Mouse (Mus musculus): Measurements from ENCODE around the gene Vldlr. TPM values are rescaled to one million over a fixed set of nuclear protein-coding genes. Genes with fewer than 3 reads are reported as not detected.

Vldlr gene
- total and polyA plus RNA-seq, 3 experiments, result not detected

GRCm38 (mm10) chr19:27210991-27211390, 5.3 kb upstream of the Vldlr start:
- no peak for DNase-seq (ENCODE audit: low read depth, low spot score)
- no peak overlapping the region for H3K27ac ChIP-seq (ENCODE audit: control insufficient read depth, low read depth, low read length)
- no peak for TF ChIP-seq GABPA (IDR thresholded peaks at IDR 0.05; ENCODE audit: low read depth, low read length)
- TF ChIP-seq MAX (IDR thresholded peaks at IDR 0.05; ENCODE audit: low read length), result no peak
- TF ChIP-seq E2F4 (IDR thresholded peaks at IDR 0.05; ENCODE audit: borderline replicate concordance, low read depth, low read length), result no peak
- no peak for TF ChIP-seq MYB (IDR thresholded peaks at IDR 0.05; ENCODE audit: low read depth, low read length)
- no peak for TF ChIP-seq CHD2 (IDR thresholded peaks at IDR 0.05; ENCODE audit: low read length)
- no peak for TF ChIP-seq TCF12 (IDR thresholded peaks at IDR 0.05; ENCODE audit: low read depth, low read length)
- TF ChIP-seq POLR2AphosphoS2 (IDR thresholded peaks at IDR 0.05; ENCODE audit: low read length), result no peak
- no peak for TF ChIP-seq ZMIZ1 (IDR thresholded peaks at IDR 0.05; ENCODE audit: low read depth, low read length)
- TF ChIP-seq ZNF384 (IDR thresholded peaks at IDR 0.05; ENCODE audit: low read depth, low read length), result no peak
- no peak for TF ChIP-seq MAZ (IDR thresholded peaks at IDR 0.05; ENCODE audit: low read depth, low read length)
- no peak for TF ChIP-seq USF2 (IDR thresholded peaks at IDR 0.05; ENCODE audit: borderline replicate concordance in 1 of 2, insufficient read depth in 1 of 2, low read depth in 1 of 2, low read length in 2 of 2)
- TF ChIP-seq RAD21 (IDR thresholded peaks at IDR 0.05; ENCODE audit: low read depth, low read length), result no peak
- no peak for TF ChIP-seq RCOR1 (IDR thresholded peaks at IDR 0.05; ENCODE audit: low read depth, low read length)
- no peak for TF ChIP-seq HCFC1 (IDR thresholded peaks at IDR 0.05; ENCODE audit: low read depth, low read length)
- no peak for TF ChIP-seq POLR2A (IDR thresholded peaks at IDR 0.05; ENCODE audit: control insufficient read depth in 1 of 2, insufficient read depth in 1 of 2, low read depth in 1 of 2, low read length in 2 of 2, poor library complexity in 1 of 2)
- TF ChIP-seq MXI1 (IDR thresholded peaks at IDR 0.05; ENCODE audit: low read depth, low read length), result no peak
- no peak for TF ChIP-seq SIN3A (IDR thresholded peaks at IDR 0.05; ENCODE audit: low read length)
- no peaks in the 10 kb centered on the region for H3K27me3 ChIP-seq (ENCODE audit: control insufficient read depth in 1 of 2, insufficient read depth in 2 of 2, low read length in 2 of 2)
- no peaks in the 10 kb centered on the region for H3K36me3 ChIP-seq (ENCODE audit: control insufficient read depth in 1 of 2, insufficient read depth in 2 of 2, low read length in 2 of 2)
- no peak overlapping the region for H3K4me3 ChIP-seq (ENCODE audit: control insufficient read depth in 1 of 2, insufficient read depth in 1 of 2, low read depth in 2 of 2, low read length in 2 of 2)
- H3K9me3 ChIP-seq (replicated peaks; ENCODE audit: insufficient read depth, low read length), result no peaks in the 10 kb centered on the region
- H3K9ac ChIP-seq (ENCODE audit: control insufficient read depth, low read depth, low read length, poor library complexity, severe bottlenecking), result no peak overlapping the region
- no peaks in the 10 kb centered on the region for H3K79me2 ChIP-seq (ENCODE audit: control insufficient read depth, insufficient read depth, low read length, poor library complexity)
- H3K4me1 ChIP-seq (ENCODE audit: control insufficient read depth in 1 of 2, insufficient read depth in 2 of 2, low read length in 2 of 2), result no peaks in the 10 kb centered on the region

- H3K27me3 ChIP-seq (ENCODE audit: control insufficient read depth in 1 of 2, insufficient read depth in 2 of 2, low read length in 2 of 2), result no peaks in the 10 kb centered on the region
- TF ChIP-seq ELF1 (IDR thresholded peaks at IDR 0.05; ENCODE audit: low read depth, low read length) (no peak), UBTF (IDR thresholded peaks at IDR 0.05; ENCODE audit: borderline replicate concordance, insufficient read depth, low read depth, low read length) (no peak), TCF12 (IDR thresholded peaks at IDR 0.05; ENCODE audit: low read depth, low read length) (no peak), ZNF384 (IDR thresholded peaks at IDR 0.05; ENCODE audit: low read depth, low read length) (no peak), ZC3H11A (IDR thresholded peaks at IDR 0.05; ENCODE audit: low read depth, low read length) (no peak), MXI1 (IDR thresholded peaks at IDR 0.05; ENCODE audit: low read depth, low read length) (no peak), MAFK (IDR thresholded peaks at IDR 0.05; ENCODE audit: borderline replicate concordance, low read depth, low read length) (no peak), ETS1 (IDR thresholded peaks at IDR 0.05; ENCODE audit: low read depth, low read length) (no peak), MAX (IDR thresholded peaks at IDR 0.05; ENCODE audit: low read length) (no peak), MYC (IDR thresholded peaks at IDR 0.05; ENCODE audit: low read depth, low read length) (no peak), GATA1 (IDR thresholded peaks at IDR 0.05; ENCODE audit: low read depth, low read length) (no peak), USF1 (IDR thresholded peaks at IDR 0.05; ENCODE audit: low read depth, low read length) (no peak), GABPA (IDR thresholded peaks at IDR 0.05; ENCODE audit: low read depth, low read length) (no peak), SIN3A (IDR thresholded peaks at IDR 0.05; ENCODE audit: low read length) (no peak), NELFE (IDR thresholded peaks at IDR 0.05; ENCODE audit: low read depth, low read length) (no peak), USF2 (IDR thresholded peaks at IDR 0.05; ENCODE audit: borderline replicate concordance in 1 of 2, insufficient read depth in 1 of 2, low read depth in 1 of 2, low read length in 2 of 2) (no peak)
- no peaks in the 10 kb centered on the region for H3K79me2 ChIP-seq (ENCODE audit: control insufficient read depth, insufficient read depth, low read length, poor library complexity)
- no peak overlapping the region for H3K27ac ChIP-seq (ENCODE audit: control insufficient read depth, low read depth, low read length)
- DNase-seq (ENCODE audit: low read depth, low spot score), result no peak
- no peaks in the 10 kb centered on the region for H3K36me3 ChIP-seq (ENCODE audit: control insufficient read depth in 1 of 2, insufficient read depth in 2 of 2, low read length in 2 of 2)
- H3K4me1 ChIP-seq (ENCODE audit: control insufficient read depth in 1 of 2, insufficient read depth in 2 of 2, low read length in 2 of 2), result no peaks in the 10 kb centered on the region
- no peak overlapping the region for H3K9ac ChIP-seq (ENCODE audit: control insufficient read depth, low read depth, low read length, poor library complexity, severe bottlenecking)
- no peak overlapping the region for H3K4me3 ChIP-seq (ENCODE audit: control insufficient read depth in 1 of 2, insufficient read depth in 1 of 2, low read depth in 2 of 2, low read length in 2 of 2)
- no peaks in the 10 kb centered on the region for H3K9me3 ChIP-seq (replicated peaks; ENCODE audit: insufficient read depth, low read length)
These were observed 688 bp upstream of the Vldlr start for GRCm38 (mm10) chr19:27215596-27215995.
